Mouse (Mus musculus) adrenal gland, adult (tissue): ENCODE measurements around the gene Pnpo.

ENCODE experiments used
- DNase-seq, 2 experiments: peaks; one replicate each; pipeline ENCODE4 v3.0.0; 2022 to 2023; ENCODE audit warnings: low spot score in 1 of 2; ENCODE audit not compliant: inconsistent age in 2 of 2

Gene Pnpo

DNA sequence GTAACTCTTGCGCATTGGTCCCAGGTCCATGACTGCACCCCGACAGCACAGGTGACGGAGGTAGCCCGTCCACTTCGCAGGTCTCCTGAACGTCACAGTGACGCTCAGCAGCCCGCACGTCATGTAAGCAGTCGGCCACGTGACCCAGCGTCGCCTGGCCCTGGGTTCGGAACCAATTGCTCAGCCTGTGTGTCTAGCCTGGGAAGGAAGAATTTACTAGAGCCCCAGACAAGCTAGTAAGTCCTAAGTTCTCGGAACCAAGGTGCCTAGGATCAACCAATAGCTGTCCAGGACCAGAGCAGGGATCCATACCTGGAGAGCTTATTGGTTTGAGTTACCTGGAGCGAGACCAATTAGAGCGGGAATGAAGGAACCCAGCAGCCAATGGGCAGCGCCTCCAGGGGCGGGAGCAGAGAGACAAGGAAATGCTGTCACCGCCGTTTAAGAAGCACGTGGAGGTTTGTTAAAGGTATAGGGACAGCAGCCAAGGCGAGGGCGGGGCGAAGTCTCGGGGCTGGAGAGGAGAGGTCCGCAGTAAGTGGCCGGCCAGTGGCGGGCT is at the start of gene Pnpo:
Gene Pnpo (minus strand): TSS at position 241 of the 559 bp plus-strand sequence.
- peak; percentile 94 to 97 for DNase-seq

- peak in 1 of 2 experiments; percentile 55 for DNase-seq
Measured at GRCm38 (mm10) chr11:96992722-96993311, 49.0 kb upstream of the Pnpo start.

DNA sequence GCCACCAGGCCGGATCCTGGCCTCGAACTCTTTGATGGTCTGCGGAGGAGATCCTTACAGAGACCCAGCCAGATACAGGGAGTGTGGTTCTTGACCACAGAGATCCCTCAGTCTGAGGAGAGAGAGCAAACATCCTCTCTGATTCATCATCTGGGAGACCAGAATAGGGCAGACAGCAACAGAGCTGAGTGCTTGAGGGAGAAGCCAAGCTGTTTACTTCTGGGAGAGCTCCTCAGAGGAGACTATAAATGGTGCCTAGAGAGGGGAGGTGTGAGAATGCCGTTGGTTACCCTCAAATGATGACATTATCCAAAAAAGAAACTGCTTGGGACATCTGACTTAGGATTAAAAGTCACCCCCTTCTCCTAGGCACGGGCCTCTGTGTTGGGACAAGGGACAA is 47.7 kb upstream of the Pnpo start:
- DNase-seq, result no peak

DNA sequence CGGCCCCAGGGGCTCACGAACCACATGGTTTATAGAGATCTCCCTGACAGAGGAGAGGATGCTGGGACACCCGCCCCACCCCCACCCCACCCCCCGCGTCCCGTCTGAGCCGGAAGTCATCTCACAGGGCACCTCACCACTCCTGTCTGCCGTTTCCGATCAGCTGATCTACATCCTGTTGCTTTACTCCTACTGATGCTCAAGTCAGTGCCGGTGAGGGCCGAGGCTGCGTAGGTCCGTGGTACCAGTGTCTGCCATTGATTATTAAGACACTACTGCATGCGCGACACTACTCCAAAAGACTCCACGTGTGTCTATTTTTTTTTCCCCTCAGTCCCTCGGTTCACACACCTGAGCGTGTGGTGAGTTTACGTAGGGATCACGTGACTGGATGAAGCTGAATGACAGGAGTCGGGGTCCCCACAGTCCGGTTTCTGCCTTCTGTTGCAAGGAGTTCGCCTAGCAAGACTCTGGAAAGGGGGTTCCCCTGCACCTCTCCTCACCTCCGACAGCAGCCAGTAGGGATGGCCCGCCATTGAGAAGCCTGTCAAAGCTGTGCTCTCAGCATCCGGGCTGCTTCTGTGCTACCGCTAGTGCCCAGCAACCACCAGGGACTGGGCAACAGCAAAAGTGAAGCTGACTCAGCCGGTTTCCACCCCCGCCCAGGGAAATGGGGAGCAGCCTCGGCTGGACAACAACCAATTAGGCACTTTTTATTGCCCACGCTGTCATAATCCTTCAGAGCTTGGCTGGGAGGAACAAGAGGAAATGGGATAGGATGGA is 44.3 kb upstream of the Pnpo start:
- DNase-seq, result no peak

GRCm38 (mm10) chr11:96986463-96986862 is 42.7 kb upstream of the Pnpo start:
- DNase-seq, result no peak

DNA sequence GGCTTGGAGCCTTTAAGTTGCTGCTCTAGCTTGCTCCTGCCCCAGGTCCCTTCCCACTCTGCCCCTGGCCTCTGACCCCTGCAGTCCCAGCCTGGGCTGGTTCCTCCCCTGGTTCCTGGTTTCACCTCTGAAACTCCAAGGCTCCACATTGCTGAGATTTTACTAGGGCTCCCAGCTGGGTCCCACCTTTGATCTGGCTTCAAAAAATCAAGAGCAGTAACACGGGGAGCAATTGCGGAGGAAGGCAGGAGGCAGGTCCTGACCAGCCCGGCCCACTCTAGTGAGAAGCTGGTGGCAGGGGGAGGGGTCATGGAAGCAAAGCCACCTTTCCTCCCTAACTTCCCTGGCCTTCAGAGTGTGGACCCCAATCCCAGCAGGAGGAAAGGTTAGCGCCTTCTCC is 41.1 kb upstream of the Pnpo start:
- DNase-seq, result no peak

- DNase-seq, result no peak
Measured at GRCm38 (mm10) chr11:96982859-96983258, 39.1 kb upstream of the Pnpo start, which contains the start of gene Sp2. Sp2 (minus strand) TSS chr11:96982959.

DNA sequence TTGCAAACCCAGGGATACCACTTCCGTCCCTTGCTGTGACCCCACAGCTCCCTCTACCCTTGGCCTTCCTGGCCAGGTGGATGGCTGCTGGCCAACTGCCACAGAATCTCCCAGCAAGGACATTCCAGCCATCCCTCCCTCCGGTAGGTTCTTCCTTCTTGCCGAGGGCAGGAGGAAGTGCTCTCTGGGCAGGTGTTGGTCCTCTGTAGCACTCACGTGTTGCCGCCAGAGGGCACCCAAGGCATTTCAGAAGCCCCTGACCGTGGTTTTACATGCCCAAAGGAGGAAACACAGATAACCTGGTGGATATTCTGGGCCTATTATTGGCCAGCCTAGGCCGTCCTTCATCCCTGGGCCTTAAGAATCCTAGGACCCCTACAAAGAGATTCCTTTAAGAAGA is 38.6 kb upstream of the Pnpo start:
- peak; percentile 82 to 92 for DNase-seq

GRCm38 (mm10) chr11:96981461-96981860 is 37.7 kb upstream of the Pnpo start:
- DNase-seq, result no peak

DNA sequence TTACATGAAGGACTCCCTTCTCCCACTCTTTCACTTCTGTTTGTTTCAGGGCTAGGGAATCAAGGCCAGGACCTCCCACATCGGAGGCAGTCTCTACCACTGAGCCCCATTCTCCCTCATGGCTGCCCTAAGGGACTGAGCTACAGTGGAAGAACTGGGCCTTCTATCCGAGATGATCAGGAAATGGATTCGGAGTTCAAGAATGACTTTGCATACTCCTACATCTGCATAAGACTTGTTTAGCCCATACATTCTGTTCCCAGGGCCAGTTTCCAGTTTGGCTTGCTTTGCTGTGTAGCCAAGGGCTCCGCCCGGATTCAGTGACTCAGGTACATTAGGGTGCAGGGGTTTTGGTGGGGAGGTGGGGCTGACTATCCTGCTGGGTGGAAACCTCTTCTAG is 36.2 kb upstream of the Pnpo start:
- DNase-seq, result peak in 1 of 2 experiments; percentile 72

- DNase-seq, result no peak
Measured at GRCm38 (mm10) chr11:96979329-96979728, 35.5 kb upstream of the Pnpo start.

- DNase-seq, result no peak
Measured at GRCm38 (mm10) chr11:96978401-96979246, 34.8 kb upstream of the Pnpo start.

DNA sequence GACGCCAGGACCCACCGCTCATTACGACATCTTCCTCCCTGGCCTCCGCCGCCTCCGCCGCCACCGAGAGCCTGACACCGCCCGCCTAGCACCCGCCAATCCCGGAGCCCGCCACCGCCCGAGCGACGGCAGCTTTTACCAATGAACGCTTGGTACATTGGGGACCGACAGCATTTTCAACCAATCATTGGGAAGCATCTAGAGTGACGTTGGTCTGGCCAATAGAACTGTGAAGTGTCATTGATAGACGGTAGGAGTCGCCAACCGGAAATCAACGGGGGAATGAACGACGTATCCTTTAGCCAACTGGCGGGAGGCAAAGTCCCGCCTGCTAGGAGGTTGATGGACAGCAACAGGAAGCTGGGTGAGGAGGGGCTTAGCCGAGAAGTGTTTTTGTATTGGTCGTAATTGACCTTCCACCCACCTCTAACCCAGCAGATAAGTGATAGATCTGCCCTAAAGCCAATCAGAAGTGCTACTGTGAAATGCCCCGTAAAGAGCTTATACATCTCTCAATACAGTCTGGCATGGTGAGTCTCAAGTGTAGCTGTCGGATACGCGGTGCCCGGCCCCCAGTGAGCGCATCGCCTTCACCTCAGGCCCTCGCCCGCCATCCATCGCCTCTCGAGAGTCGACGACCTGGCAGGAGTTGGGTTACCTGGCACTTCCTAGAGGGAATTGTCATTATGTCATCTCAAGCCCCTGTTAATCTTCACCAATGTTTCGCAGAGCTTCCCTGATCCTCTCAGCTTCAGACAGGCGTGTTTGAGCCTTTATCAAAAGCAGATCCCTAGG is 34.0 kb upstream of the Pnpo start:
- DNase-seq, result peak; percentile 99 to 100

DNA sequence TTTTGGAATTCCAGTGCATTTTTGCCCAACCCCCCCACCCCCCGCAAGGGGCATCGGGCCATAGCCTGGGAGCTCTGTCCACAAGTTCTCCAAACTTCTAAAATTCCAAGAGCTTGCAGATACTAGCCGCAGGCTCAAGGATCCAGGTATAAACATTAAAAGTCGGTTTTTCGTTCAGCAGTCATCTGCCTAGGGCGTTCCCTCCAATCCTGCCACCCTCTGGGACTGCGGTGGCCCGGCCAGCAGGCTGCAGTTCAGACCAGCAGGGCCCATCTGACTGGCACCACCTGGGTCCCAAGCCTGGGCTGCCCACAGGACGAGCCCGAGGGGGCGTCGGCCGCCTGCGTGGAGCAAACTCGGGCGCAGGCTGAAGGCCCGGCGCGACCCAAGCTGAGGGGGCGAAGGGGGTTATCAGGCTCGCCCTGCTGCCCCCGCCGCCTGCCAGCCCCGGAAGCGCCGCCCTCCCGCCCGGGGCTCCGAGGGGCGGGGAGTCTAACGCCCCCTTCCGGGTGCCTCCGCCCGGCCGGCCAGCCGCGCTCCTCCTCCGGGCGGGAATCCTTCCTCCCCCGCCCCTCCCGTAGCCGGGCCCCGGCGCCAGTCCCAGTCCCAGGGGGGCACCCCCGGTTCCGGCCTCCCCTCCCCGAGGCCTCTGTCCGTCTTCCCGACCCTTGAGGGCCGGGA is 33.3 kb upstream of the Pnpo start:
- DNase-seq, result peak; percentile 93 to 97

DNA sequence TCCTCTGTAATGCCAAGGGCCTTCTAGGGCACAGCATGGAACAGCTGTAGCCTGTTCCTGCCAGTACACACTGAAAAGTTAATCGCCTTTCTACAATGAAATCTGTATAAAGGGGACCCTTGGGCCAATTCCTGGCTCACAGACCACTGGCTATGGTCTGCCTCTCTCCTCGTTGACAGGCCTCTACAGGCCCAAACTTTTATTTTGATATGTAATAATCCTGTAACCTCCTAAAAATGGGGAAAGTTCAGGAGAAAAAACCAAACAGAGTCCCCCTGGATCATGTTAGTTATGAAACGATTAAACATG is 32.5 kb upstream of the Pnpo start:
- no peak for DNase-seq

DNA sequence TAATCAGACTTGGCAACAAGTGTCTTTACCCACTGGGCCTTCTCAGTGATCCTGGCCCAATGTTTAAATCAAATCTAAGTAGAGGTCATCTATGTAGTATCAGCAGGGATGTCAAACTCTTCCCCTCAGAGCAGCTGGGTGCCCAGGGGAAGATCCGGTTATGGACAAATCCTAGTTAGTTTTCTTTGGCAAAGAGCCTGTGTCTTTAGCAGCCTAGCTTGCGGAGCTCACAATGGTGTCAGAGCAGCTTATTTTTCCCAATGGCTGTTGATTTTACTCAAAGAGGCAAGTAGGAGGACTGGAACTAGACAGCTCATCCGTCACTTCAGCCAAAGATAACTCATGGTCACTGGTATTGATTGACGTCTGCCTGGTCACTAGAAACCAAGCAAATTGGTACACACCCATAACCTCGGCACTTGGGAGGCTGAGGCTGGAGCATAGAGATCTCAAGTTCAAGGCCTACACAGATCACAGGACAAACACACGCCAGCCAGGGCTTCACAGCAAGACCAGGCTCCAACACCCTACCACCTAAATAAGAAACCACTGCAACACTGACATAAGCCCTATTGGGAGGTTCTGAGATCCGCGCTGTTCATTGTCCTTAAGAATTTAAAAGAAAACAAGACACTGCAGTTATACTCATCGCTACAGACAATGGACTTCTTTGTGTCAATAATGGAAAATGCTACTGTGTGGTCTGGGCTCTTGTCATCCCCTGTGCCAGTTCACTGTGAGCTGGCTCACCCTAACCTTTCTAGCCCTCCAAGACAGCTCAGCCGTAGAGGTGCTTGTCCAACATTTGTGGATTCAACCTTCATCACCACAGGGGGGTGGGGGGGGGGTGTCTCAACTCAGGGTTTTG is 32.0 kb upstream of the Pnpo start:
- peak in 1 of 2 experiments; percentile 70 for DNase-seq

- no peak for DNase-seq
Measured at GRCm38 (mm10) chr11:96974813-96975212, 31.0 kb upstream of the Pnpo start.

DNA sequence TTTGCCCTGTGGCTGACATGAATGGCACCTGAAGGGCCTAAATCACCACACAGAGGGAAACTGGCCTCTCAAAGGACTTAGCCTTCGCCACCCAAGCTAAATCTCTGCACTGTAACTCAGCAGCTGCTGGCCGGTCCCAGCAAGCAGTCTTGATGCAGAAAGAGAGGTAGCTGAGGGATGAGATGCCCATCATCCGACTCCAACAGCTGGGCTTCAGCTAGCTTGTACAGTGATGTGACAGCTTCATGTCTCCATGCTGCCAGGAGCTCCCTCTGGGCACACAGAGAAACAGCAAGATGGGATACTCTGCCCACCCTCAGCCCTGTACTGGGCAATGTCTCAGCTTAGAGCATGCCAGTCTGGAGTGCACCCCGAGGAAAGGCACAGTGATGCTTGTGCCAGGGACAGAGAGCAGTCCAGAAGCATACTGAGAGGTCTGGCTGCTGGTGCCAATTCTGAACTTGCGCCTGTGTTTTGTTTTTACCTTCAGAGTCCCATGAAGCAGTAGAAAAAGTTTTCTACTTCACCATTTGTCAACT is 29.7 kb upstream of the Pnpo start:
- no peak for DNase-seq

- no peak for DNase-seq
Measured at GRCm38 (mm10) chr11:96972906-96973305, 29.1 kb upstream of the Pnpo start.
